In genomic region chr12:82524987-82525386, GRCm38 (mm10) we compare ENCODE assay signal across 13 mouse cellular contexts.
"Had no signal": no experiment of that assay in that cellular context is flagged by ENCODE, and none has a peak within 500 bp of the region (broad histone marks: within the 10 kb centered on the region; RNA-seq: fewer than 3 reads in every experiment).

No protein-coding gene starts in this region.

- DNase-seq: liver, embryonic 13.5 days; liver, postnatal 0 days; lung, adult 2 months; lung, postnatal 10 days; retina, postnatal 1 day; right cerebral cortex, adult 18-20 months; right cerebral cortex, postnatal 25 days; right cerebral cortex, postnatal 4 days; spleen, adult 18-20 months; thymus, adult 2 months; thymus, postnatal 36 days had no signal

- ATAC-seq: liver, postnatal 0 days; midbrain, embryonic 13.5 days; midbrain, embryonic 15.5 days had no signal
